Comparison of ENCODE assay signal across 10 mouse cellular contexts in the genomic region with DNA sequence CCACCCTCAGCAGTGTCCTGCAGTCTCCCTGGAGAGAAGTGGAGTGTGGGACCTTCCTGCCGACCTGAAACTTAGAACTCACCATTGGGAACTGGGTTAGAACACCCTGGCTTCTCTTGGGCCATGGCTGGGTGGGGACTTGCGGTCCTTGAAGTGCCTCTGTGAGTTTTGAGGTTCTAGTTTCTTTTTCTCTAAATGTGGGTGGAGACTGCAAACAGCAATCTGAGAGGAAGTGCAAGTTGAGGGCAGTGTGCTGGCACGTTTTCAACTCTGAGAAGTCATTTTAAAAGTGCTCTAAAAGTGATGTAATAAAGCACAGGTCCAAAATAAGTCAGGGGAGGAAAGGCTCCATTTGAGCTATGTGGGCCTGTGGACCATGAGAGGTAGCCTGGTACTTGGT. TPM values are rescaled to one million over a fixed set of nuclear protein-coding genes. Genes with fewer than 3 reads are reported as not detected.
DNase-seq lines count a peak whose midpoint lies in the region; ATAC-seq and TF ChIP-seq lines count a peak whose summit lies in the region.
"Had no signal": no experiment of that assay in that cellular context is flagged by ENCODE, and none has a peak within 500 bp of the region (broad histone marks: within the 10 kb centered on the region; RNA-seq: fewer than 3 reads in every experiment).

A gene (minus strand): TSS at position 161 of the 400 bp plus-strand sequence.

- H3K4me3 ChIP-seq in gastrocnemius, adult 2 months, result peak within 1 kb of the TSS; percentile 26; the same call in 1 of the 2 replicates
- peak within 1 kb of the TSS; percentile 13 to 30; a peak in 3 of 4 replicates for H3K4me3 ChIP-seq in MEL (ENCODE audit: control insufficient read depth in 1 of 2, insufficient read depth in 1 of 2, low read depth in 2 of 2, low read length in 2 of 2)
- no peak within 1 kb of the TSS for H3K4me3 ChIP-seq in midbrain, embryonic 15.5 days

- TF ChIP-seq EP300 in MEL (IDR thresholded peaks at IDR 0.05; ENCODE audit: low read depth in 1 of 2, low read length in 2 of 2), result no peak

- peak; percentile 18 for DNase-seq in gastrocnemius, adult 2 months
- DNase-seq in gastrocnemius, adult 8-10 months (ENCODE audit: low spot score in 2 of 2), result no peak
- DNase-seq in MEL (ENCODE audit: low read depth, low spot score), result peak; percentile 52
- DNase-seq in kidney, postnatal 10 days, result peak; percentile 10
- DNase-seq in naive thymus-derived CD4-positive, alpha-beta T cell, adult 2 months (ENCODE audit: low read depth), result peak; percentile 78
- DNase-seq in layer of hippocampus, postnatal 14 days (ENCODE audit: low spot score in 2 of 2), result no peak
- no peak for DNase-seq in c-Kit-positive CD71-positive TER-119-positive erythroid progenitor cells, embryonic 14.5 days (ENCODE audit: low spot score)
- DNase-seq: cerebellum, adult 2 months had no signal

- H3K4me2 ChIP-seq in midbrain, embryonic 15.5 days, result no peak within 1 kb of the TSS

- H3K4me1 ChIP-seq in MEL (ENCODE audit: control insufficient read depth in 1 of 2, insufficient read depth in 2 of 2, low read length in 2 of 2), result no peaks in the 10 kb centered on the region; a peak in 1 of 4 replicates
- H3K4me1 ChIP-seq in midbrain, embryonic 15.5 days, result no peaks in the 10 kb centered on the region

- H3K36me3 ChIP-seq in MEL (ENCODE audit: control insufficient read depth in 1 of 2, insufficient read depth in 2 of 2, low read length in 2 of 2), result no peaks in the 10 kb centered on the region
- no peaks in the 10 kb centered on the region for H3K36me3 ChIP-seq in midbrain, embryonic 15.5 days (replicated peaks)

- no peaks in the 10 kb centered on the region for H3K9me3 ChIP-seq in MEL (replicated peaks; ENCODE audit: insufficient read depth, low read length)
- H3K9me3 ChIP-seq in midbrain, embryonic 15.5 days, result no peaks in the 10 kb centered on the region

- no peak for ATAC-seq in midbrain, embryonic 15.5 days (replicated peaks)

- no peak for TF ChIP-seq CTCF in gastrocnemius, adult 2 months (IDR thresholded peaks at IDR 0.05)
- TF ChIP-seq CTCF in MEL (IDR thresholded peaks at IDR 0.05 in 2 of 3, conservative IDR thresholded peaks at IDR 0.05 in 1 of 3; ENCODE audit: control insufficient read depth in 1 of 3, insufficient read depth in 1 of 3, low read depth in 2 of 3, low read length in 3 of 3, poor library complexity in 1 of 3, severe bottlenecking in 1 of 3), result no peak

- no peak within 1 kb of the TSS for H3K9ac ChIP-seq in MEL (ENCODE audit: control insufficient read depth, low read depth, low read length, poor library complexity, severe bottlenecking)
- no peak within 1 kb of the TSS for H3K9ac ChIP-seq in midbrain, embryonic 15.5 days

- H3K27ac ChIP-seq in gastrocnemius, adult 2 months, result no peak within 1 kb of the TSS
- no peak within 1 kb of the TSS for H3K27ac ChIP-seq in MEL (ENCODE audit: control insufficient read depth, low read depth, low read length)
- H3K27ac ChIP-seq in midbrain, embryonic 15.5 days, result no peak within 1 kb of the TSS

- H3K79me2 ChIP-seq in MEL (ENCODE audit: control insufficient read depth, insufficient read depth, low read length, poor library complexity), result no peaks in the 10 kb centered on the region

- 75% methylated on average over 3 of the region's 3 CpGs for WGBS in midbrain, embryonic 15.5 days

- H3K27me3 ChIP-seq in MEL (ENCODE audit: control insufficient read depth in 1 of 2, insufficient read depth in 2 of 2, low read length in 2 of 2), result no peaks in the 10 kb centered on the region
- no peaks in the 10 kb centered on the region for H3K27me3 ChIP-seq in midbrain, embryonic 15.5 days (replicated peaks)

- no peak for TF ChIP-seq POLR2A in MEL (IDR thresholded peaks at IDR 0.05; ENCODE audit: control insufficient read depth in 1 of 2, insufficient read depth in 1 of 2, low read depth in 1 of 2, low read length in 2 of 2, poor library complexity in 1 of 2)

- TF ChIP-seq RAD21 in MEL (IDR thresholded peaks at IDR 0.05; ENCODE audit: low read depth, low read length), result no peak

- intact Hi-C loops in gastrocnemius, adult 2 months (cut with DNase I), result no loop called here

TF ChIP-seq in MEL, 35 proteins besides CTCF, POLR2A, EP300 and RAD21:
- TF ChIP-seq ZNF384 (IDR thresholded peaks at IDR 0.05; ENCODE audit: low read depth, low read length) (no peak), USF2 (IDR thresholded peaks at IDR 0.05; ENCODE audit: borderline replicate concordance in 1 of 2, insufficient read depth in 1 of 2, low read depth in 1 of 2, low read length in 2 of 2) (no peak), ZC3H11A (IDR thresholded peaks at IDR 0.05; ENCODE audit: low read depth, low read length) (no peak), POLR2AphosphoS5 (IDR thresholded peaks at IDR 0.05; ENCODE audit: borderline replicate concordance, low read depth, low read length) (no peak), POLR2AphosphoS2 (IDR thresholded peaks at IDR 0.05; ENCODE audit: low read length) (no peak), ELF1 (IDR thresholded peaks at IDR 0.05; ENCODE audit: low read depth, low read length) (no peak), ZMIZ1 (IDR thresholded peaks at IDR 0.05; ENCODE audit: low read depth, low read length) (no peak), UBTF (IDR thresholded peaks at IDR 0.05; ENCODE audit: borderline replicate concordance, insufficient read depth, low read depth, low read length) (no peak), CHD1 (IDR thresholded peaks at IDR 0.05; ENCODE audit: low read depth, low read length) (no peak), MXI1 (IDR thresholded peaks at IDR 0.05; ENCODE audit: low read depth, low read length) (no peak), GABPA (IDR thresholded peaks at IDR 0.05; ENCODE audit: low read depth, low read length) (no peak), RCOR1 (IDR thresholded peaks at IDR 0.05; ENCODE audit: low read depth, low read length) (no peak), SMC3 (IDR thresholded peaks at IDR 0.05; ENCODE audit: low read depth, low read length) (no peak), ETS1 (IDR thresholded peaks at IDR 0.05; ENCODE audit: low read depth, low read length) (no peak), E2F4 (IDR thresholded peaks at IDR 0.05; ENCODE audit: borderline replicate concordance, low read depth, low read length) (no peak)

RNA-seq across cellular contexts. Expression of the gene that starts here (rescaled TPM):
- total RNA-seq in gastrocnemius, adult 2 months (2021), result not detected
- total RNA-seq in gastrocnemius, adult 8-10 months (2022), result not detected
- not detected in 2 replicates for total RNA-seq in MEL (2012; rRNA removed)
- polyA plus RNA-seq in MEL (2012; ENCODE audit: insufficient read depth in 1 of 2, insufficient read length in 2 of 2, low read depth in 1 of 2, low replicate concordance in 2 of 2, missing spikeins in 1 of 2), result not detected
- total RNA-seq in layer of hippocampus, postnatal 14 days (2021), result not detected
- not detected in 2 replicates for polyA plus RNA-seq in midbrain, embryonic 15.5 days (2015; fragmentation: Nextera tagmentation; extraction: Ambion mirVana)
- total RNA-seq: left cerebral cortex, postnatal 36 days had no signal
- polyA plus RNA-seq: cerebellum, adult 2 months had no signal

Comparison
In these comparisons a context has a peak if more than half of its experiments do, and no peak if none do; other contexts are left out.
1. Peak in DNase-seq and H3K4me3 ChIP-seq in gastrocnemius, adult 2 months; RNA of the gene not detected or under 1 TPM.
2. Peak in DNase-seq and H3K4me3 ChIP-seq in MEL; RNA of the gene not detected or under 1 TPM.
3. DNase-seq: peak in kidney, postnatal 10 days (single experiment) and naive thymus-derived CD4-positive, alpha-beta T cell, adult 2 months (single experiment); none in gastrocnemius, adult 8-10 months (0 of 2), layer of hippocampus, postnatal 14 days (0 of 2) and c-Kit-positive CD71-positive TER-119-positive erythroid progenitor cells, embryonic 14.5 days (single experiment).